Mouse (Mus musculus) mouse trophoblast stem cell (cell line): ENCODE data around the gene Ly86.

Source experiments
- in situ Hi-C, 2 experiments: fragments of 300-500 bp; cut with MseI, MboI; formaldehyde crosslinking; loops; 2 replicates in 1 of 2; 3 replicates in 1 of 2; pipeline ENCODE4 v1.15.1; 2025

Ly86 gene

GRCm38 (mm10) chr13:37353016-37353415 is 8.0 kb downstream of the Ly86 start:
- in situ Hi-C loops = no loop called here

GRCm38 (mm10) chr13:37353868-37354267 is 8.9 kb downstream of the Ly86 start:
- in situ Hi-C loops = no loop called here

- in situ Hi-C loops = no loop called here
Observed at GRCm38 (mm10) chr13:37354432-37354831, 9.4 kb downstream of the Ly86 start.

- in situ Hi-C loops = no loop called here
Observed at GRCm38 (mm10) chr13:37355642-37356331, 10.8 kb downstream of the Ly86 start.

- in situ Hi-C loops = no loop called here
Observed at GRCm38 (mm10) chr13:37356549-37356948, 11.5 kb downstream of the Ly86 start.

GRCm38 (mm10) chr13:37358112-37358511 is 13.1 kb downstream of the Ly86 start:
- in situ Hi-C loops = no loop called here

GRCm38 (mm10) chr13:37361249-37361648 is 16.2 kb downstream of the Ly86 start:
- in situ Hi-C loops = no loop called here

- in situ Hi-C loops = no loop called here
Observed at GRCm38 (mm10) chr13:37364351-37364750, 19.3 kb downstream of the Ly86 start.

- in situ Hi-C loops = no loop called here
Observed at GRCm38 (mm10) chr13:37376411-37376810, 31.4 kb downstream of the Ly86 start.

- in situ Hi-C loops = no loop called here
Observed at GRCm38 (mm10) chr13:37388222-37389202, 43.5 kb downstream of the Ly86 start.

GRCm38 (mm10) chr13:37389296-37389695 is 44.3 kb downstream of the Ly86 start:
- in situ Hi-C loops = no loop called here

- in situ Hi-C loops = no loop called here
Observed at GRCm38 (mm10) chr13:37398791-37399190, 53.8 kb downstream of the Ly86 start.

GRCm38 (mm10) chr13:37399340-37399739 is 54.3 kb downstream of the Ly86 start:
- in situ Hi-C loops = no loop called here

- in situ Hi-C loops = no loop called here
Observed at GRCm38 (mm10) chr13:37402421-37402820, 57.4 kb downstream of the Ly86 start.

GRCm38 (mm10) chr13:37403708-37404107 is 58.7 kb downstream of the Ly86 start:
- in situ Hi-C loops = no loop called here

- in situ Hi-C loops = no loop called here
Observed at GRCm38 (mm10) chr13:37415696-37416095, 70.7 kb downstream of the Ly86 start.

- in situ Hi-C loops = no loop called here
Observed at GRCm38 (mm10) chr13:37423416-37423815, 78.4 kb downstream of the Ly86 start.

GRCm38 (mm10) chr13:37424904-37425303 is 79.9 kb downstream of the Ly86 start:
- in situ Hi-C loops = no loop called here

- in situ Hi-C loops = no loop called here
Observed at GRCm38 (mm10) chr13:37425406-37425805, 80.4 kb downstream of the Ly86 start.

- in situ Hi-C loops = no loop called here
Observed at GRCm38 (mm10) chr13:37426578-37427336, 81.7 kb downstream of the Ly86 start.

GRCm38 (mm10) chr13:37428496-37428895 is 83.5 kb downstream of the Ly86 start:
- in situ Hi-C loops = no loop called here
